Mouse (Mus musculus) spleen, adult 2 months (tissue): Measurements from ENCODE around the gene Crybg3. TPM values are rescaled to one million over a fixed set of nuclear protein-coding genes. Genes with fewer than 3 reads are reported as not detected.

Source experiments
- DNase-seq, 2 experiments: peaks; one replicate each; pipeline versions ENCODE4 v3.0.0 to v3.0.0-alpha.2; 2012 to 2021; ENCODE audit warnings: low spot score in 2 of 2, low read depth in 1 of 2
- H3K27ac ChIP-seq: fragments of 200-500 bp; 2 replicates; pipeline ENCODE4 v1.5.1; 2012; ENCODE audit warnings: low read length, inconsistent platforms; ENCODE audit not compliant: insufficient read depth
- H3K27me3 ChIP-seq: fragments of 200-500 bp; 2 replicates; pipeline ENCODE4 v1.6.1; 2012; ENCODE audit warnings: mild to moderate bottlenecking, moderate library complexity, low read length, inconsistent platforms; ENCODE audit not compliant: control insufficient read depth, insufficient read depth
- H3K36me3 ChIP-seq: fragments of 200-500 bp; 2 replicates; pipeline ENCODE4 v1.6.1; 2012; ENCODE audit warnings: mild to moderate bottlenecking, low read length, inconsistent platforms; ENCODE audit not compliant: control insufficient read depth, insufficient read depth
- H3K4me1 ChIP-seq: fragments of 200-500 bp; 2 replicates; pipeline ENCODE4 v1.6.1; 2011; ENCODE audit warnings: inconsistent platforms; ENCODE audit not compliant: control insufficient read depth, insufficient read depth, insufficient read length
- H3K4me3 ChIP-seq: fragments of 200-500 bp; 2 replicates; pipeline ENCODE4 v1.5.1; 2011; ENCODE audit warnings: mild to moderate bottlenecking, inconsistent platforms; ENCODE audit not compliant: insufficient read depth, insufficient read length; ENCODE audit errors: extremely low read depth
- CTCF ChIP-seq: fragments of 200-500 bp; IDR thresholded peaks from 2 replicates; pipeline ENCODE4 v1.5.1; 2011; ENCODE audit warnings: mild to moderate bottlenecking, inconsistent platforms; ENCODE audit not compliant: insufficient read depth, insufficient read length, insufficient replicate concordance; ENCODE audit errors: extremely low read depth
- POLR2A ChIP-seq: fragments of 200-500 bp; IDR thresholded peaks from 2 replicates; pipeline ENCODE4 v1.6.1; 2011; ENCODE audit warnings: low read depth, low read length, inconsistent platforms
- WGBS: fragments of 180-500 bp; shearing (Covaris S2); methylation state at CpG from one replicate; pipeline ENCODE4 v1.1.7; 2018; 5-methylcytosine and 5-hydroxymethylcytosine counted together
- polyA plus RNA-seq: library from polyadenylated mRNA; depleted of rRNA; stranded (reverse); fragments of >200 nt; gene quantifications from 2 replicates; pipeline ENCODE4 v1.2.3, GENCODE M21; 2012

Gene Crybg3
- polyA plus RNA-seq, 1 experiment = 1.1 TPM

- Histone ChIP-seq H3K27ac (no peak overlapping the region), H3K27me3 (no peaks in the 10 kb centered on the region), H3K36me3 (no peaks in the 10 kb centered on the region; the same call in 1 of the 2 replicates), H3K4me1 (no peaks in the 10 kb centered on the region), H3K4me3 (no peak overlapping the region)
- no peak for DNase-seq
- TF ChIP-seq CTCF = no peak
- no peak for TF ChIP-seq POLR2A
- WGBS = 89% methylated on average over 12 of the region's 12 CpGs
These were observed 47.2 kb downstream of the Crybg3 start for GRCm38 (mm10) chr16:59553490-59554161.

GRCm38 (mm10) chr16:59551507-59551906, 49.3 kb downstream of the Crybg3 start:
- TF ChIP-seq POLR2A (no peak), CTCF (no peak)
- Histone ChIP-seq H3K27me3 (no peaks in the 10 kb centered on the region), H3K36me3 (no peaks in the 10 kb centered on the region), H3K4me3 (no peak overlapping the region), H3K27ac (no peak overlapping the region), H3K4me1 (no peaks in the 10 kb centered on the region)
- 91% methylated on average over 5 of the region's 5 CpGs for WGBS
- no peak for DNase-seq

GRCm38 (mm10) chr16:59549631-59550030, 51.1 kb downstream of the Crybg3 start:
- DNase-seq = no peak
- H3K27ac ChIP-seq = no peak overlapping the region
- H3K4me3 ChIP-seq = no peak overlapping the region
- 82% methylated on average over 15 of the region's 15 CpGs for whole genome bisulfite sequencing
- H3K36me3 ChIP-seq = no peaks in the 10 kb centered on the region
- H3K4me1 ChIP-seq = no peaks in the 10 kb centered on the region
- TF ChIP-seq POLR2A = no peak
- no peak for TF ChIP-seq CTCF
- no peaks in the 10 kb centered on the region for H3K27me3 ChIP-seq

- 90% methylated on average over 4 of the region's 4 CpGs for WGBS
These were observed 52.2 kb downstream of the Crybg3 start for GRCm38 (mm10) chr16:59548582-59548947.

GRCm38 (mm10) chr16:59547887-59548581, 52.7 kb downstream of the Crybg3 start:
- Histone ChIP-seq H3K4me3 (no peak overlapping the region), H3K36me3 (no peaks in the 10 kb centered on the region; the same call in 1 of the 2 replicates), H3K27me3 (no peaks in the 10 kb centered on the region), H3K4me1 (no peaks in the 10 kb centered on the region), H3K27ac (no peak overlapping the region)
- TF ChIP-seq POLR2A (no peak), CTCF (no peak)
- DNase-seq = no peak
- 85% methylated on average over 14 of the region's 14 CpGs for whole genome bisulfite sequencing

More at GRCm38 (mm10) chr16:59548582-59548947, 52.2 kb downstream of the Crybg3 start:
- H3K27me3 ChIP-seq = no peaks in the 10 kb centered on the region
- DNase-seq = no peak
- H3K27ac ChIP-seq = no peak overlapping the region
- H3K36me3 ChIP-seq = no peaks in the 10 kb centered on the region; the same call in 1 of the 2 replicates
- no peaks in the 10 kb centered on the region for H3K4me1 ChIP-seq
- no peak overlapping the region for H3K4me3 ChIP-seq
- TF ChIP-seq CTCF = no peak
- TF ChIP-seq POLR2A = no peak

GRCm38 (mm10) chr16:59547466-59547865, 53.3 kb downstream of the Crybg3 start:
- Histone ChIP-seq H3K36me3 (no peaks in the 10 kb centered on the region; the same call in 1 of the 2 replicates), H3K27me3 (no peaks in the 10 kb centered on the region), H3K4me1 (no peaks in the 10 kb centered on the region), H3K4me3 (no peak overlapping the region), H3K27ac (no peak overlapping the region)
- DNase-seq = no peak
- no peak for TF ChIP-seq CTCF
- no peak for TF ChIP-seq POLR2A
- WGBS = 81% methylated on average over 4 of the region's 4 CpGs

- Histone ChIP-seq H3K27me3 (no peaks in the 10 kb centered on the region), H3K4me3 (no peak overlapping the region), H3K4me1 (no peaks in the 10 kb centered on the region), H3K36me3 (no peaks in the 10 kb centered on the region; the same call in 1 of the 2 replicates), H3K27ac (no peak overlapping the region)
- WGBS = 94% methylated on average over 2 of the region's 2 CpGs
- TF ChIP-seq CTCF (no peak), POLR2A (no peak)
- DNase-seq = no peak
These were observed 55.4 kb downstream of the Crybg3 start for GRCm38 (mm10) chr16:59545360-59545759.
